Mouse (Mus musculus): ENCODE data around the gene Id3. TPM values are rescaled to one million over a fixed set of nuclear protein-coding genes. Genes with fewer than 3 reads are reported as not detected.
A peak's percentile ranks its signal among the peaks of the same experiment; 100 is the strongest.

The Id3 gene
- polyA plus RNA-seq, 1 experiment from 2014 or later = 862 TPM

DNA sequence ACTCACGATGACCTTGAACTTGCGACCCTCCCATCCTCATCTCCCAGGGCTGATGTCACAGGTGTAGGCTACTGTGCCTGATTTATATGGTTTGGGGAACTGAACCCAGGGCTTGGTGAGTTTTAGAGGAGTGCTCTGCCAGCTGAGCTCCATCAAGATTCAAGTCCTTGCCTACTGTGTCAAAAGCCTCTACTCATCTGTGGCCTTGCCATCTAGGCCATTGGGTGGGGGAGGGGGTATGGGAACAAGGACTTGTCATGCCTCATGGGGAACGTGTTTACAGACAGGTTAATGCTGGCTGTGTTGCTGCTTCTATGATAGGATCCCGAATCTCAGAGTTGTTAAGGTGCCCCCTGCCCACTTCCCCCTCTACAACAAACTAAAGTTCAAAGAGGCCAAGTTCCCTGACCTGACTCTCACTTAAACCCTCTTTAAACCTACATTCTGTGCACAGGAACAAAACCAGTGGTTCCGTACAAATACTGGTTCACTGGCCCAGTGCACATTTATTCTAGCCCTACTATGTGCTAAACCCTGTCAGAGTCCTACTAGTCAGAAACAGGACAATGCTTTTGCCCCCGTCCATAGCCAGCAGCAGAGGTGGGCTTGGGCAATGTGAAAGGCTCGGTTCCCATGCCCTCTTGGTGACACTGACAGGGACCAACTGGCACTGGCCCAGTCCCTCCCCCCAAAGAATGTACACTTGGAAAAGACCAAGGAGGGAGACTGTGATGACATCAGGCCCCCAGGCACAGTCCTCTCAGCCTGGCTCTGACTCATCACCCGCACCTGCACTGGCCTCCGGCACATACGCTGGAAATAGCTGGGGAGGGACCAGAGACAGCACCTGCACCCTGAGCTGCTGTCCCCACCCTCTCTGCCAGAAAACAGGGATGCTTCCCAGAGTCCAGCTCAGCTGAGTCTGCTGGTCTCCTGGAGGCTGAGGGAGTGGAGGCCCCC lies 33.1 kb upstream of the Id3 start:
- Histone ChIP-seq H3K36me3 (no peaks in the 10 kb centered on the region), H3K27me3 (no peaks in the 10 kb centered on the region), H3K4me1 (peaks cover 45% of the 10 kb centered on the region), H3K9ac (no peak overlapping the region), H3K27ac (peak overlapping the region; percentile 49), H3K4me3 (replicated peaks) (no peak overlapping the region), H3K9me3 (replicated peaks) (no peaks in the 10 kb centered on the region), H3K4me2 (no peak overlapping the region)
- WGBS = 67% methylated on average over 10 of the region's 10 CpGs
- no peak for ATAC-seq (replicated peaks; ENCODE audit: low FRiP score)

DNA sequence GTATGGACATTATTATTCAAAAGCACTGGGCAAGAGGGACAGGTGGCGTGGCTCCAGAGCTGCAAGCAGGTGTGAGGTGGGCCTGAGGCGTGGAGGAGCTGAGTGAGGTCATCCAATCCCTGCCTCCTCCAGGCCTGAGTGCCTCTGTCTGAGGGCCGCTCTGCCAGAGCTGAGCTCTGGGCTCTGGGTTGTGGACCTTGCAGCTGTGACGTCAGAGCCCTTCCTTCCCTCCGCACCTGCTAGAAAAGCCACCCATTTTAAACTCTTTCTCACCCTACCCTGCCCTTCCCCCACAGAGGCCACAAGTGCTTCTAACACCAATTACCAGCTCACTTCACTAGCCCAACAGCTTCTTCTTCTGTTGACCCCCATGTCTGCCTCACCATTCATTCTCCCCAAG lies 31.0 kb upstream of the Id3 start:
- Histone ChIP-seq H3K9ac (no peak overlapping the region), H3K9me3 (replicated peaks) (no peaks in the 10 kb centered on the region), H3K4me3 (replicated peaks) (no peak overlapping the region), H3K4me2 (no peak overlapping the region), H3K36me3 (no peaks in the 10 kb centered on the region), H3K27me3 (no peaks in the 10 kb centered on the region), H3K27ac (no peak overlapping the region), H3K4me1 (peaks cover 38% of the 10 kb centered on the region)
- whole genome bisulfite sequencing = 37% methylated on average over 5 of the region's 5 CpGs
- no peak for ATAC-seq (replicated peaks; ENCODE audit: low FRiP score)

DNA sequence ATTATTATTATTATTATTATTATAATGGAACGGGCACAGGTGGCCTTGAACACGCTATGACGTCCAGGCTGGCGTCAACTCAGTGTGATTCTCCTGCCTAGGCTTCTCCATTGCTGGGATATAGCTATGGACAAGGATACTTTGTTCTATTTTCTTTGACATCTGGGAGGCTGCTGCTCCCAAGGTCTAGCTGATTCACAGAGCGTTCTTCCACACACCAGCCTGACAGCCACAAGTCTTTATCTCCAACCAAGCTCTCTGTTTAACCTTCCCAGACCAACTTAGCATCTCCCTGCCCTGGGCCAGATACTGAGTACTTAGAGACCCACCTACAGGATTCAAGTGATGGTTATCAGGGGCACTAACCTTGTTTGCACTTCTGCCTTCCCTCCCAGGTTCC lies 28.6 kb upstream of the Id3 start:
- H3K9ac ChIP-seq = no peak overlapping the region
- no peak for ATAC-seq (replicated peaks; ENCODE audit: low FRiP score)
- peaks cover 46% of the 10 kb centered on the region for H3K4me1 ChIP-seq
- H3K36me3 ChIP-seq = no peaks in the 10 kb centered on the region
- H3K4me2 ChIP-seq = no peak overlapping the region
- no peaks in the 10 kb centered on the region for H3K9me3 ChIP-seq (replicated peaks)
- H3K4me3 ChIP-seq (replicated peaks) = no peak overlapping the region
- no peaks in the 10 kb centered on the region for H3K27me3 ChIP-seq
- WGBS = 79% methylated on average over 5 of the region's 5 CpGs
- 0 out of 2 replicates have a peak overlapping the region, but pooled peaks have one; percentile 18 for H3K27ac ChIP-seq

DNA sequence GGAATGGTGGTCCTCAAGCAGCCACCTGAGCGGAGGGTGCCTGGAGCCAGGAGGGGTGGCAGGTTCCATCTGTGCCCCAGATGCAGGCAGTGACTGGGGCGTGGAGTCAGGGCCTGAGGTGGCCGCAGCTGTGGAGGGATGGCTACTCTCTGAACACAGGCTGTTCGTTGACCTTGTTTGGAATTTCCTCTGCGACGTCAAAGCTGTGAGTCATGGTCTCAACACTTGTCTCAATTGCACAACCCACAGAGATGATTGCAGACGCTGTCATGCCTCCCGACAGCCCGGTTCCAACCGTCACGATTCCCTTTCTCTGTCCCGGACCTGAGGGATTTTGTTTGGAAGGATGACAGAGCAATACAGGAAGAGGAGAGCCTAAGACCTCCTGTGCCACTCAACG lies 26.3 kb upstream of the Id3 start:
- no peak overlapping the region for H3K4me2 ChIP-seq
- no peak overlapping the region for H3K4me3 ChIP-seq (replicated peaks)
- no peak for ATAC-seq (replicated peaks; ENCODE audit: low FRiP score)
- no peak overlapping the region for H3K9ac ChIP-seq
- H3K4me1 ChIP-seq = peaks cover 45% of the 10 kb centered on the region
- H3K9me3 ChIP-seq (replicated peaks) = no peaks in the 10 kb centered on the region
- H3K36me3 ChIP-seq = no peaks in the 10 kb centered on the region
- WGBS = 58% methylated on average over 13 of the region's 13 CpGs
- no peak overlapping the region for H3K27ac ChIP-seq
- no peaks in the 10 kb centered on the region for H3K27me3 ChIP-seq

DNA sequence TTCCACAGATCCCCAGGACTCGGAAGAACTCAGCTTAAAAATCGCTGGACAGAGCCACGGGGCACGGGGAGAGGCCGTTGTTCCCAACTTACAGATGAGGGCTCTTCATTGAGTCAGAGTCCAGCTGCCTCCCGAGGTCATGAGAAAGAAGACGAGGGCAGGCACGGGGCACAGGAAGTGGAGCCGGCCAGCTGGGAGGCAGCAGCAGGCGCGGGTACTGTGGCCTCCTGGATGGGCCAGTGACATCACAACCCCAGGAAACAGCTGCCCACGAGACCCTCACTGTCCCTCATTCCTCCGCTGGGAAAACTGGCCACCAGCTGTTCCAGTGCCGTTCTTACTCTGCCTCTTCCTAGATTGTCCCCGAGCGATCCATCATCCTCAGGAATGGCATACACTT lies 23.3 kb upstream of the Id3 start:
- peaks cover 41% of the 10 kb centered on the region for H3K4me1 ChIP-seq
- H3K4me3 ChIP-seq (replicated peaks) = no peak overlapping the region
- H3K9me3 ChIP-seq (replicated peaks) = no peaks in the 10 kb centered on the region
- H3K9ac ChIP-seq = no peak overlapping the region
- no peaks in the 10 kb centered on the region for H3K36me3 ChIP-seq
- H3K4me2 ChIP-seq = peak overlapping the region; percentile 40
- H3K27ac ChIP-seq = no peak overlapping the region
- 18% methylated on average over 16 of the region's 16 CpGs for WGBS
- H3K27me3 ChIP-seq = no peaks in the 10 kb centered on the region
- 0 out of 2 replicates have a peak, but pooled peaks have one; percentile 10 for ATAC-seq (replicated peaks; ENCODE audit: low FRiP score)

DNA sequence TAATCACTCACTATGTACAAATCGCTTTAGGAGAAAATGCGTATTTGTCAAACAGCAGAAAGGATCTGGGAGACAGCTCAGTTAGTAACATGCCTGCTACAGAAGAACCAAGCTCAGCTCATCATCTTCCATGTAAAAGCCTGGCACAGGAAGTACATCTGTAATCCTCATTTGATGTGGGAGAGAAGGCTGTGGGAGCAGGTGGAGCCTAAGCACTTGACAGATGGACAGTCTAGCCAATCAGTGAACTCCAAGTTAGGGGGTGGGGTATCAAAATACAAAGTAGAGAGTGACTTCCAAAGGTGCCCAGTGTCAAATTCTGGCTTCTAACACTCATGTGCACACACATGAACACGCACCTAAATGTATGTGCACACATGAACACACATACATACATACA lies 22.1 kb upstream of the Id3 start:
- H3K4me3 ChIP-seq (replicated peaks) = no peak overlapping the region
- no peak overlapping the region for H3K4me2 ChIP-seq
- no peaks in the 10 kb centered on the region for H3K9me3 ChIP-seq (replicated peaks)
- H3K9ac ChIP-seq = no peak overlapping the region
- no peaks in the 10 kb centered on the region for H3K36me3 ChIP-seq
- no peak overlapping the region for H3K27ac ChIP-seq
- no peaks in the 10 kb centered on the region for H3K27me3 ChIP-seq
- peaks cover 47% of the 10 kb centered on the region for H3K4me1 ChIP-seq
- ATAC-seq (replicated peaks; ENCODE audit: low FRiP score) = no peak
- 97% methylated on average over 3 of the region's 3 CpGs for WGBS

DNA sequence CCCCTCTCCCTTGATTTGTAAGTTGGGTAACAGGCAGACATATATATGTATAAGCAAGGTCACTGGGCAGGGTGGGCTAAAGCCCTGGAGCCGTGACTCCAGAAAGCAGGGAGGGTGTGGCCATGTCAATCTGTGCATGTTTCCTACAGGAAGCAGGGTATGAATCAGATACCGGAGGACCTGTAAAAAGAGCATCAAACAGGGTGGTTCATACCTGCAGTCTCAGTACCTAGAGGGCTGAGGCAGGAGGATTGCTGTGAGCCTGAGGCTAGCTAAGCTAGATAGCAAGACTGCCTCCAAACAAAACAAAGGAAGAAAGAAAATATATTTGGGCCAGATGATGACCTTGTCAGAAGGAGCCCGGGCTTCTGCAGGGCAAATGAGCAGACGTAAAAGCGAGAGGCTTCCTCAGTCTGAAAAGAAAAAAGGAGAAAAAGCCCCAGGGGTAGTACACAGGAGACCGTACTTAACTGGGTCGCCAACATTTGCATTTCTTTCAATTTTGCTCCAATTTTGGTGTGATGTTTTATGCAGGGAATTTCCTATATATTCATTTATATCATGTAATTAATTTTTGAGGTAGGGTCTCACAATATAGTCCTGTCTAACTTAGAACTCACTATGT lies 21.3 kb upstream of the Id3 start:
- WGBS = 71% methylated on average over 7 of the region's 7 CpGs
- no peak for ATAC-seq (replicated peaks; ENCODE audit: low FRiP score)

DNA sequence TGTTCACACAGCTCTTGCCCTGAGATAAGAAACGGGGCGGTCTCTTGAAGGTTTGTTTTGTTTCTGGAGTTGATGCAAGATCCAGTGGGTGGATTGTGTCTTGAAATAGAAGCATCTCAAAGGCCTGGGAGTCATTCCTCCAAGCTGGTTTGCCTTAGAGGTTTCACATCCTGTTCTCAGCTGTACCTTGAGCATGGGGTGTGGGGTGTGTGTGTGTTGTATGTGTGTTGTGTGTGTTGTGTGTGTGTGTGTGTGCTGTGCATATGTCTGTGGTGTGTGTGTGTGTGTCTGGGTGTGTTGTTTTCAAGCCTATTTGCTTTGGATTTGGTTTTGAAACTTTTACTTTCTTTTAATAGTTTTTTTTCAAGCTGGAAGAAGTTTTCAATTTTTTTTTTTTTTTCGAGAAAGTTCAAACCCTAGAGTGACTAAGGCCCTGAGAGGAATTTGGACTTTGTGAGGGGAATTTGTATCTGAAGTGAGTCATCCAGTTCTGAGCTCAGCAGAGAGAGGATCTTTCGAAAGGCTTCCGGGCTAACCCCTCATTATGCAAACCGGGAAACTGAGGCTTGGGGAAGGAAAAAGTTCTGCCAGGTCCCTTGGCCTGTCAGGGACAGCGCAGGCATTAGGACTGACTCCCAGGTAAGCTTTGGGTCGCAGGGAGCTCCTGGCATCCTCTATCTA lies 20.0 kb upstream of the Id3 start:
- H3K9me3 ChIP-seq (replicated peaks) = no peaks in the 10 kb centered on the region
- ATAC-seq (replicated peaks; ENCODE audit: low FRiP score) = no peak
- H3K36me3 ChIP-seq = no peaks in the 10 kb centered on the region
- WGBS = 63% methylated on average over 8 of the region's 8 CpGs
- peak overlapping the region; percentile 68 for H3K27ac ChIP-seq
- H3K9ac ChIP-seq = no peak overlapping the region
- H3K4me3 ChIP-seq (replicated peaks) = no peak overlapping the region
- no peaks in the 10 kb centered on the region for H3K27me3 ChIP-seq
- peaks cover 44% of the 10 kb centered on the region for H3K4me1 ChIP-seq
- no peak overlapping the region for H3K4me2 ChIP-seq

More for the DNA sequence above, 21.3 kb upstream of the Id3 start:
- Histone ChIP-seq H3K4me1 (peaks cover 43% of the 10 kb centered on the region), H3K36me3 (no peaks in the 10 kb centered on the region), H3K9ac (no peak overlapping the region), H3K27ac (no peak overlapping the region), H3K4me2 (no peak overlapping the region), H3K27me3 (no peaks in the 10 kb centered on the region), H3K4me3 (replicated peaks) (no peak overlapping the region), H3K9me3 (replicated peaks) (no peaks in the 10 kb centered on the region)

DNA sequence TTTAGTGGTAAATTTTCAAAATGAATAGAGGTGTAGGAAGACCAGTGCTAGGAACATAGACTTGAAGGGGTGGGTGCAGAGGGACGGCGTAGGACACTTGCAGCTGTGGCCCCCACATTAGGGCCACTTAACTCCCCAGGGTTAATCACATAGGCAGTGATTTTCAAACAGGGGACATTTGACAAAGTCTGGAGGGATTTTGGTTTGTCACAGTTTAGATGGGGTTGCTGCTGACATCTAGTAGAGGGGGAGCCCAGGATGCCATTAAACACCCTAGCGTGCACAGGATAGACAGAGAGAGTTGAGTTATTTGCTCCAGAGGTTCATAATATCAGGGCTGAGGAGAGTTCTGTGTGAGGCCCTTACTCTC lies 19.5 kb upstream of the Id3 start:
- no peak overlapping the region for H3K4me2 ChIP-seq
- H3K9ac ChIP-seq = no peak overlapping the region
- ATAC-seq (replicated peaks; ENCODE audit: low FRiP score) = no peak
- H3K27me3 ChIP-seq = no peaks in the 10 kb centered on the region
- no peaks in the 10 kb centered on the region for H3K9me3 ChIP-seq (replicated peaks)
- H3K36me3 ChIP-seq = no peaks in the 10 kb centered on the region
- WGBS = 82% methylated on average over 3 of the region's 3 CpGs
- H3K27ac ChIP-seq = peak overlapping the region; percentile 68
- peaks cover 44% of the 10 kb centered on the region for H3K4me1 ChIP-seq
- no peak overlapping the region for H3K4me3 ChIP-seq (replicated peaks)

DNA sequence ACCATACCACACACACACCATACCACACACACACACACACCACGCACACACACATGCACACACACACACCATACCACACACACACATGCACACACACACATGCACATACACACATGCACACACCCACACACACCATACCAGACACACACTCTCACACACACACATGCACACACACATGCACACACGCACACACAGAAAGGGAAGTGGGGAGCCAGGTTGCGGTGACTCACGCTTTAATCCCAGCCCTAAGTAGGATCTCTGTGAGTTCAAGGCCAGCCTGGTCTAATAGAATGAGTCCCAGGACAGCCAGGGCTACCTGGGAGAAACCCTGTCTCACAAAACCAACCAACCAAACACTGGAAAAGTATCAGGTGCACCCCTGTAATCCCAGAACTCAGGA lies 18.7 kb upstream of the Id3 start:
- Histone ChIP-seq H3K4me3 (replicated peaks) (no peak overlapping the region), H3K4me2 (no peak overlapping the region), H3K4me1 (peaks cover 36% of the 10 kb centered on the region), H3K36me3 (no peaks in the 10 kb centered on the region), H3K9ac (no peak overlapping the region), H3K27me3 (no peaks in the 10 kb centered on the region), H3K27ac (no peak overlapping the region), H3K9me3 (replicated peaks) (no peaks in the 10 kb centered on the region)
- no peak for ATAC-seq (replicated peaks; ENCODE audit: low FRiP score)
- WGBS = 97% methylated on average over 4 of the region's 4 CpGs

DNA sequence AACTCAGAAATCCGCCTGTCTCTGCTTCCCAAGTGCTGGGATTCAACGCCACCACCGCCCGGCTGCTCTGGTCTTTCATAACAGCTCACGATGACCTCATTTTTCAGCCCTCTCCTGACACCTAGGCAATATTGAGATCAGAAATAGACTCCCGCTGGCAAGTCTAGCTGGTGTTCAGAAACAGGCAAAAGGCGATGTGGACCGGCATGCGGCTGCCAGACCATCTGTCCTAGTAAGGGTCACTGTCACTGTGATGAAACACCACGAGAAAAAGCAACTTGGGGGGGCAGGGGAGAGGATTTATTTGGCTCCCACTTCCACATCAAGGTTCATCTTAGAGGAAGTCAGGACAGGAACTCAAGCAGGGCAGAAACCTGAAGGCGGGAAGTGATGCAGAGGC lies 17.8 kb upstream of the Id3 start:
- Histone ChIP-seq H3K4me3 (replicated peaks) (no peak overlapping the region), H3K27me3 (no peaks in the 10 kb centered on the region), H3K36me3 (no peaks in the 10 kb centered on the region), H3K4me1 (peaks cover 27% of the 10 kb centered on the region), H3K9me3 (replicated peaks) (no peaks in the 10 kb centered on the region), H3K27ac (no peak overlapping the region), H3K4me2 (no peak overlapping the region), H3K9ac (no peak overlapping the region)
- no peak for ATAC-seq (replicated peaks; ENCODE audit: low FRiP score)
- WGBS = 86% methylated on average over 11 of the region's 11 CpGs

DNA sequence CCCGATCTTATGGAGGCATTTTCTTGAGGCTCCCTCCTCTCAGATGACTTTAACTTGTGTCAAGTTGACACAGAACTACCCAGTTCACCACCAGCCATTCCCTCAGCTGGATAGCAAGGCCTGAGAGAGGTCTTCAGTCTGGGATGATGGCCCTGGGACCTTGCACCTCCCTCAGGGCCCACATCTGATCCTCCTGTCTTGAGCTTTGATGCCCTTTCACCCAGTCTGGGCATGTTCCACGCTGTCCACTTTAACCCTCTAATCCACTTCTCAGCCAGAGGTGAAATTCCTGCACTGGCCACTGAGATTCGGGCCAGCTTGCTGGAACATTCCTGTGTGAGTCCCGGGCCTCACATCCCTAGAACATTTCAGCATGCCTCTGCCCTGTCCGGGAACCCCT lies 17.3 kb upstream of the Id3 start:
- Histone ChIP-seq H3K27ac (no peak overlapping the region), H3K9me3 (replicated peaks) (no peaks in the 10 kb centered on the region), H3K4me2 (no peak overlapping the region), H3K27me3 (no peaks in the 10 kb centered on the region), H3K4me1 (peaks cover 25% of the 10 kb centered on the region), H3K4me3 (replicated peaks) (no peak overlapping the region), H3K9ac (no peak overlapping the region), H3K36me3 (no peaks in the 10 kb centered on the region)
- 67% methylated on average over 5 of the region's 5 CpGs for WGBS
- no peak for ATAC-seq (replicated peaks; ENCODE audit: low FRiP score)

Measured in kidney, embryonic 15.5 days (tissue).